Mouse (Mus musculus) left cerebral cortex, postnatal 36 days (tissue): ENCODE results near the gene Gstp1. TPM values are rescaled to one million over a fixed set of nuclear protein-coding genes. Genes with fewer than 3 reads are reported as not detected.

ENCODE experiments used
- DNase-seq, 2 experiments: peaks; one replicate each; pipeline ENCODE4 v3.0.0; 2021 to 2022; ENCODE audit warnings: low spot score in 2 of 2, mixed read lengths in 1 of 2
- intact Hi-C: fragments of 180-260 bp; cut with DNase I; formaldehyde crosslinking; loops from one replicate; pipeline ENCODE4 v1.15.1; 2025
- total RNA-seq, 2 experiments: library from RNA; stranded (reverse); gene quantifications; 2 replicates each; pipeline ENCODE4 v1.2.3; 2021

Gene Gstp1
- total RNA-seq, 2 experiments from 2014 or later, result 301 to 332 TPM

- DNase-seq, result no peak
- intact Hi-C loops, result no loop called here
Measured at GRCm38 (mm10) chr19:3988066-3988465, 49.7 kb downstream of the Gstp1 start.

GRCm38 (mm10) chr19:3986334-3986733 is 51.5 kb downstream of the Gstp1 start, which contains the start of gene Acy3:
TSS of gene Acy3 (plus strand) at chr19:3986570.
- intact Hi-C loops, result no loop called here

More at GRCm38 (mm10) chr19:3986334-3986733, 51.5 kb downstream of the Gstp1 start, which contains the start of gene Acy3:
- peak; percentile 45 to 51 for DNase-seq

Other genes with a start within 250 kb of the Gstp1 start
- gene Chka, start 186.2 kb downstream of the Gstp1 start, total RNA-seq, result 100 to 1,000 TPM in 1 of 2 experiments, 10 to 100 TPM in 1; 66.7 to 108 TPM
- 10 to 100 TPM; 15.7 to 19.6 TPM for gene Tcirg1, start 130.9 kb downstream of the Gstp1 start, total RNA-seq
- 100 to 1,000 TPM; 137 to 152 TPM for gene Ndufs8, start 125.2 kb downstream of the Gstp1 start, total RNA-seq
- gene Aldh3b1, start 108.2 kb downstream of the Gstp1 start, total RNA-seq, result 1 to 10 TPM; 2.6 to 3.8 TPM
- 10 to 100 TPM; 16.2 to 16.5 TPM for gene Unc93b1, start 102.8 kb downstream of the Gstp1 start, total RNA-seq
- gene Aldh3b3, start 79.3 kb downstream of the Gstp1 start, total RNA-seq, result under 1 TPM in 1 of 2 experiments, not detected in 1; 0.27 TPM
- 1 to 10 TPM; 1.0 to 1.4 TPM for gene Aldh3b2, start 65.7 kb downstream of the Gstp1 start, total RNA-seq
- 1 to 10 TPM; 2.0 to 2.7 TPM for gene Acy3, start 51.4 kb downstream of the Gstp1 start, total RNA-seq
- not detected for gene Tbx10, start 45.2 kb downstream of the Gstp1 start, total RNA-seq
- 10 to 100 TPM in 1 of 2 experiments, 1 to 10 TPM in 1; 8.8 to 13.3 TPM for gene Nudt8, start 37.4 kb downstream of the Gstp1 start, total RNA-seq
- gene Gm49405, start 37.4 kb downstream of the Gstp1 start, total RNA-seq, result 1 to 10 TPM; 1.2 to 1.8 TPM
- gene Doc2g, start 34.7 kb downstream of the Gstp1 start, total RNA-seq, result 1 to 10 TPM; 2.7 to 6.8 TPM
- gene Ndufv1, start 25.2 kb downstream of the Gstp1 start, total RNA-seq, result 100 to 1,000 TPM; 226 to 259 TPM
- gene Gstp2, start 8.0 kb upstream of the Gstp1 start, total RNA-seq, result 10 to 100 TPM; 33.9 to 45.2 TPM
- gene Gstp3, start 21.6 kb upstream of the Gstp1 start, total RNA-seq, result not detected
- gene Cabp2, start 43.6 kb upstream of the Gstp1 start, total RNA-seq, result not detected
- gene Cdk2ap2, start 59.2 kb upstream of the Gstp1 start, total RNA-seq, result 10 to 100 TPM; 28.8 to 34.1 TPM
- 100 to 1,000 TPM; 202 to 203 TPM for gene Pitpnm1, start 62.0 kb upstream of the Gstp1 start, total RNA-seq
- 100 to 1,000 TPM; 106 to 133 TPM for gene Aip, start 87.9 kb upstream of the Gstp1 start, total RNA-seq
- gene Gpr152, start 101.8 kb upstream of the Gstp1 start, total RNA-seq, result not detected
- not detected for gene Cabp4, start 106.0 kb upstream of the Gstp1 start, total RNA-seq
- gene Coro1b, start 110.6 kb upstream of the Gstp1 start, total RNA-seq, result 10 to 100 TPM; 75.7 to 81.1 TPM
- 1 to 10 TPM; 1.3 to 1.8 TPM for gene Ptprcap, start 115.6 kb upstream of the Gstp1 start, total RNA-seq
- gene Rps6kb2, start 125.4 kb upstream of the Gstp1 start, total RNA-seq, result 10 to 100 TPM; 27.8 to 43.1 TPM
- 1 to 10 TPM; 5.5 to 7.8 TPM for gene Carns1, start 137.5 kb upstream of the Gstp1 start, total RNA-seq
- gene Tbc1d10c, start 153.3 kb upstream of the Gstp1 start, total RNA-seq, result 1 to 10 TPM; 1.5 to 1.9 TPM
- 100 to 1,000 TPM; 292 to 320 TPM for gene Ppp1ca, start 154.1 kb upstream of the Gstp1 start, total RNA-seq
- 10 to 100 TPM in 1 of 2 experiments, 1 to 10 TPM in 1; 6.1 to 10.8 TPM for gene Rad9a, start 163.7 kb upstream of the Gstp1 start, total RNA-seq
- 1 to 10 TPM in 1 of 2 experiments, under 1 TPM in 1; 0.84 to 1.2 TPM for gene Clcf1, start 176.3 kb upstream of the Gstp1 start, total RNA-seq
- gene AC109138.7, start 176.4 kb upstream of the Gstp1 start, total RNA-seq, result not detected
- gene Pold4, start 193.9 kb upstream of the Gstp1 start, total RNA-seq, result 10 to 100 TPM; 15.9 to 17.8 TPM
- gene Ssh3, start 231.2 kb upstream of the Gstp1 start, total RNA-seq, result 10 to 100 TPM; 41.1 to 65.6 TPM
- 10 to 100 TPM; 69.7 to 72.3 TPM for gene Ankrd13d, start 245.2 kb upstream of the Gstp1 start, total RNA-seq